Mouse (Mus musculus): ENCODE data around the gene Ldhc. TPM values are rescaled to one million over a fixed set of nuclear protein-coding genes. Genes with fewer than 3 reads are reported as not detected.
A peak's percentile ranks its signal among the peaks of the same experiment; 100 is the strongest.
"Not testable (repeated sequence)": the region's sequence is repeated elsewhere in the genome, so short reads cannot be mapped to it uniquely, and the experiment has no call there.

The Ldhc gene
- polyA plus RNA-seq (2015; fragmentation: Nextera tagmentation; extraction: Ambion mirVana): 0.11 TPM in 1 of 2 replicates, not detected in the other

GRCm38 (mm10) chr7:46860996-46861395 is at the start of gene Ldhc:
Ldhc (plus strand) TSS chr7:46861203.
- Histone ChIP-seq H3K4me2 (replicated peaks; ENCODE audit: low read depth, low read length) (no peak within 1 kb of the TSS), H3K27ac (ENCODE audit: low read length) (no peak within 1 kb of the TSS), H3K9ac (replicated peaks; ENCODE audit: low read depth) (no peak within 1 kb of the TSS), H3K27me3 (replicated peaks; ENCODE audit: insufficient read depth, low read length) (no peaks in the 10 kb centered on the region), H3K4me3 (ENCODE audit: low read depth, low read length) (no peak within 1 kb of the TSS), H3K9me3 (ENCODE audit: low read length) (no peaks in the 10 kb centered on the region), H3K4me1 (ENCODE audit: insufficient read depth, low read depth, low read length) (no peaks in the 10 kb centered on the region), H3K36me3 (ENCODE audit: insufficient read depth, low read length) (no peaks in the 10 kb centered on the region)
- WGBS: 40% methylated on average over 10 of the region's 10 CpGs
- no peak for DNase-seq (ENCODE audit: low spot score)
- no peak for TF ChIP-seq CTCF (IDR thresholded peaks at IDR 0.05)
- TF ChIP-seq EP300 (IDR thresholded peaks at IDR 0.05): no peak
- no peak for ATAC-seq

GRCm38 (mm10) chr7:46814012-46814411 is 47.0 kb upstream of the Ldhc start:
- peaks cover 42% of the 10 kb centered on the region for H3K36me3 ChIP-seq (ENCODE audit: insufficient read depth, low read length)
- H3K4me3 ChIP-seq (ENCODE audit: low read depth, low read length): no peak overlapping the region
- H3K4me1 ChIP-seq (ENCODE audit: insufficient read depth, low read depth, low read length): no peaks in the 10 kb centered on the region
- 83% methylated on average over 4 of the region's 4 CpGs for WGBS
- DNase-seq (ENCODE audit: low spot score) (no peak), ATAC-seq (no peak)
- H3K27ac ChIP-seq (ENCODE audit: low read length): no peak overlapping the region
- no peak overlapping the region for H3K4me2 ChIP-seq (replicated peaks; ENCODE audit: low read depth, low read length)
- no peak overlapping the region for H3K9ac ChIP-seq (replicated peaks; ENCODE audit: low read depth)
- TF ChIP-seq EP300 (IDR thresholded peaks at IDR 0.05): no peak
- no peak for TF ChIP-seq CTCF (IDR thresholded peaks at IDR 0.05)
- no peaks in the 10 kb centered on the region for H3K9me3 ChIP-seq (ENCODE audit: low read length)
- H3K27me3 ChIP-seq (replicated peaks; ENCODE audit: insufficient read depth, low read length): no peaks in the 10 kb centered on the region

- not testable (repeated sequence) for H3K4me2 ChIP-seq (replicated peaks; ENCODE audit: low read depth, low read length)
- H3K36me3 ChIP-seq (ENCODE audit: insufficient read depth, low read length): peaks cover 35% of the 10 kb centered on the region
- 75% methylated on average over 15 of the region's 15 CpGs for WGBS
Observed at GRCm38 (mm10) chr7:46820876-46821632, 39.9 kb upstream of the Ldhc start.

GRCm38 (mm10) chr7:46827046-46827802 is 33.8 kb upstream of the Ldhc start:
- Histone ChIP-seq H3K4me3 (ENCODE audit: low read depth, low read length) (no peak overlapping the region), H3K27me3 (replicated peaks; ENCODE audit: insufficient read depth, low read length) (no peaks in the 10 kb centered on the region), H3K9ac (replicated peaks; ENCODE audit: low read depth) (no peak overlapping the region), H3K27ac (ENCODE audit: low read length) (0 out of 2 replicates have a peak overlapping the region, but pooled peaks have one; percentile 20), H3K4me2 (replicated peaks; ENCODE audit: low read depth, low read length) (peak overlapping the region; percentile 29), H3K36me3 (ENCODE audit: insufficient read depth, low read length) (peaks cover 12% of the 10 kb centered on the region), H3K9me3 (ENCODE audit: low read length) (no peaks in the 10 kb centered on the region), H3K4me1 (ENCODE audit: insufficient read depth, low read depth, low read length) (peaks cover 20% of the 10 kb centered on the region; the same call in 1 of the 2 replicates)
- 35% methylated on average over 20 of the region's 20 CpGs for WGBS
- ATAC-seq (no peak), DNase-seq (ENCODE audit: low spot score) (peak; percentile 54)
- no peak for TF ChIP-seq EP300 (IDR thresholded peaks at IDR 0.05)
- TF ChIP-seq CTCF (IDR thresholded peaks at IDR 0.05): no peak

More at GRCm38 (mm10) chr7:46820876-46821632, 39.9 kb upstream of the Ldhc start:
- not testable (repeated sequence) for H3K4me3 ChIP-seq (ENCODE audit: low read depth, low read length); H3K4me1 ChIP-seq (ENCODE audit: insufficient read depth, low read depth, low read length); ATAC-seq; H3K27me3 ChIP-seq (replicated peaks; ENCODE audit: insufficient read depth, low read length); H3K9me3 ChIP-seq (ENCODE audit: low read length); DNase-seq (ENCODE audit: low spot score); H3K9ac ChIP-seq (replicated peaks; ENCODE audit: low read depth); H3K27ac ChIP-seq (ENCODE audit: low read length)

- ATAC-seq (no peak), DNase-seq (ENCODE audit: low spot score) (no peak)
- H3K27ac ChIP-seq (ENCODE audit: low read length): 0 out of 2 replicates have a peak overlapping the region, but pooled peaks have one; percentile 20
- WGBS: 88% methylated on average over 2 of the region's 2 CpGs
- no peak overlapping the region for H3K9ac ChIP-seq (replicated peaks; ENCODE audit: low read depth)
- H3K27me3 ChIP-seq (replicated peaks; ENCODE audit: insufficient read depth, low read length): no peaks in the 10 kb centered on the region
- peaks cover 6% of the 10 kb centered on the region; the same call in 1 of the 2 replicates for H3K36me3 ChIP-seq (ENCODE audit: insufficient read depth, low read length)
- H3K9me3 ChIP-seq (ENCODE audit: low read length): no peaks in the 10 kb centered on the region
- H3K4me3 ChIP-seq (ENCODE audit: low read depth, low read length): no peak overlapping the region
- H3K4me2 ChIP-seq (replicated peaks; ENCODE audit: low read depth, low read length): no peak overlapping the region
- H3K4me1 ChIP-seq (ENCODE audit: insufficient read depth, low read depth, low read length): peaks cover 20% of the 10 kb centered on the region; the same call in 1 of the 2 replicates
- no peak for TF ChIP-seq CTCF (IDR thresholded peaks at IDR 0.05)
- no peak for TF ChIP-seq EP300 (IDR thresholded peaks at IDR 0.05)
Observed at GRCm38 (mm10) chr7:46827803-46828184, 33.2 kb upstream of the Ldhc start.

- Histone ChIP-seq H3K4me1 (ENCODE audit: insufficient read depth, low read depth, low read length) (peaks cover 22% of the 10 kb centered on the region; the same call in 1 of the 2 replicates), H3K4me3 (ENCODE audit: low read depth, low read length) (no peak overlapping the region), H3K4me2 (replicated peaks; ENCODE audit: low read depth, low read length) (no peak overlapping the region), H3K36me3 (ENCODE audit: insufficient read depth, low read length) (no peaks in the 10 kb centered on the region), H3K27ac (ENCODE audit: low read length) (no peak overlapping the region), H3K27me3 (replicated peaks; ENCODE audit: insufficient read depth, low read length) (no peaks in the 10 kb centered on the region), H3K9me3 (ENCODE audit: low read length) (no peaks in the 10 kb centered on the region), H3K9ac (replicated peaks; ENCODE audit: low read depth) (no peak overlapping the region)
- WGBS: 90% methylated on average over 12 of the region's 12 CpGs
- DNase-seq (ENCODE audit: low spot score) (no peak), ATAC-seq (no peak)
- TF ChIP-seq CTCF (IDR thresholded peaks at IDR 0.05) (no peak), EP300 (IDR thresholded peaks at IDR 0.05) (no peak)
Observed at GRCm38 (mm10) chr7:46829911-46830310, 31.1 kb upstream of the Ldhc start.
